Mouse (Mus musculus): ENCODE data around the gene Map3k9.

Gene Map3k9

GRCm38 (mm10) chr12:81787262-81787661 lies 6.3 kb upstream of the Map3k9 start:
- no peak for DNase-seq (ENCODE audit: low read depth, low spot score)

DNA sequence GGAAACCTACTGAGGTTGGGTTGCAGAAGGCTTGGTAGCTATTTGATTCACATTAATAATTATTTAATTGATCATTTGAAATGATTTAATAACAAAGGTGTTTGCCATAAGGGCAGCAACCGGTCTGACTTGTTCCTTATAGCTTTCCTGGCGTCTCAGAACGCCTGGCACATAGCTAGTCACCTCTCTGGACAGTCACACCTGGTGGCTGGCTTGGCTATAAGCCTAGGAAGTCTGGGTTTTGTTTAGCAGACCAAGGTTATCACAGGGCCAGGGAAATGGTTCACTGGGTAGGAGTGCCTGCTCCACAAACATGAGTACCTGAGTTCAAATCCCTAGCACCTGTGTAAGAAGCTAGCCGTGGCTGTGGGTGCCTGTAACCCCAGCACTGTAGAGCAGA lies 2.3 kb upstream of the Map3k9 start:
- DNase-seq (ENCODE audit: low read depth, low spot score): no peak

DNA sequence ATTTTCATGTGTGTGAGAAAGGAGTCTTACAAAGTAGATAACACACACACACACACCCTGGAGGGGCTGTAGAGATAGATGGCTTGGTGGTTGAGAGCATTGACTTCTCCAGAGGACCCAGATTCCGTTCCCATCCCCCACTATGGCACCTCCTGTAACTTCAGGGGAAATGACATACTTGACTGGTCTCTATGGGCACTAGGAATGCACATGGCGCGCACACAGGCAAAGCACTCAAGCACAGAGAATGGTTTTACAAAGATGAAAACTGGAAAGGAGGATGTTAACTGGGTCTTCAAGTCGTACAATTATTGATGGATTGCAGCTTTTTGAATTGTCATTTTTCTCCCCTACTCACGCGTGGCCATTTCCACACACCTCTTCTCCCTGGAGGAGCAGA lies 1.6 kb upstream of the Map3k9 start:
- no peak for DNase-seq (ENCODE audit: low read depth, low spot score)

DNA sequence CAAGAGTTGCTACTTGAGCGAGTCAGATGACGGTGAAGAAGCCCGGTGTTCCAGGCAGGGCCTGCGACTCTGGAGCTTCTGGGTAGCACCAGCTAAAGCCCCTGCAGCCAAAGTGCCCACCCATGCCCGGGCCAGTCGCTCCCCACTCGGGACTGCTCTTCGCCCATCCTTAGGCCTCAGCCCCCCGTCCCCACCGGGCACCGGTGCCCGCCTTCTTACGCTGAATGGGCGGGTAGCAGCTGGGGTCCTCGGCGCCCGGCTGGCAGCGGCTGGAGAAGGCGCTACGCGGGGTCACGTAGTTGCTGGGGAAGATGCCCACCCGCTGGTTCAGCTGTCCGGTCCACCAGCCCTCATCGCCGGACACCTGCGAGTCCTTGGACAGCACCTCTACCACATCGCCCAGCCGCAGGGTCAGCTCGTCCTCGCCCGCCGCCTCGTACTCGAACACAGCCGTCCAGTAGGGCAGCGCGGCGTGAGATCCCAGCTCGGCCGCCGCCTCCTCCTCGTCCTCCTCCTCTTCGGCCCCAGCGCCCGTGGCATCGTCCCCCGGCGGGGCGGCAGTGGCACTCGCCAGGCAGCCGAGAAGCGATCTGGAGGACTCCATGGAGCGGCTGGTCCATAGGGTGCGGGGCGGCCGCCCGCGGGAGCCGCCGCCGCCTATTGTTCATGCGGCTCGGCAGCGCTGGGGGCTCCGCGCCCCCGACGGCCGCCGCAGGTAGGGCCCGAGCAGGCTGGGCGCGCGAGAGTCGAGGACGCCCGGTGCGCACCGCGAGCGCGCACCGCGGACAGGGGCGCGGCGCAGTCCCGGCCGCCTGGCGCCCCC lies 493 bp downstream of the Map3k9 start:
- peak; percentile 34 for DNase-seq (ENCODE audit: low read depth, low spot score)

- DNase-seq (ENCODE audit: low read depth, low spot score): peak; percentile 45
Measured at GRCm38 (mm10) chr12:81779831-81780230, 1.1 kb downstream of the Map3k9 start.

DNA sequence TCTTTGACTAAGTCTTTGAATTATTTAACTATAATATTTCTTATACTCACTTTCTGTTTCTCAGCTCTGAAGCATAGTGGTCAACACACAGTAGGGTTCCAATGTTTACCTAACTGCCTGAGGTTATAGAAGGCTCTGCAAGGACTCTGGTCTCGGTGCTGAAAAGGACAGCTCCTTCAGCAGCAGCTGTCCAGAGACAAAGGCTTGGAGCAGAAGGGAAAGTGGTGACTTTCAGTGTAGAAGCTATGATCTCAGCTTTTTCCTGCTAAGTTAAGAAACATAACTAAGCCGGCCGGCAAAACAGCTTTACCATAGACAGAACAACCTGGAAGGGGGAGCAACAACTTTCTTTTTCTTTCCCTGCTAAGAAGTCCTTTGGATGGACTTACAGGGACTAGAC lies 4.8 kb downstream of the Map3k9 start:
- no peak for DNase-seq (ENCODE audit: low read depth, low spot score)

DNA sequence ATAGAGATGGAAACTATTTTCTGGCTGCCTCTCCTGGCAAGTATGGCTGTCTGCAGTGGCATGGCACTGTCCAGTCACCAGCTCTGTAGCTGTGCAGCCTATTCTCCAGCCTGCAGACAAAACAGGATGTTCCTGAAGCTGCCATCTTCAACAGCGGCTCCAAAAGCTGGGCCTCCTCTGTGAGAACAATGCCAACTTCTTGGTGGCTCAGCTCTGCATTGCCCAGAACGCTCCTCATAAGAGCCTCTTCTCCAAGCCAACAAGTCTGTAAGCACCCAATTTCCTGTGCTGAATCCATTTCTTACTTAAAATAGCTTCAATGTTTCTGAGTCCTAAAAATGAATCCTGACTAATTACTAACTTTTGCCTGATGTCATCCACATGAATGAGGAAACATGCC lies 5.3 kb downstream of the Map3k9 start:
- peak; percentile 69 for DNase-seq (ENCODE audit: low read depth, low spot score)

GRCm38 (mm10) chr12:81774186-81774585 lies 6.8 kb downstream of the Map3k9 start:
- no peak for DNase-seq (ENCODE audit: low read depth, low spot score)

GRCm38 (mm10) chr12:81769458-81769857 lies 11.5 kb downstream of the Map3k9 start:
- peak; percentile 34 for DNase-seq (ENCODE audit: low read depth, low spot score)

- no peak for DNase-seq (ENCODE audit: low read depth, low spot score)
Measured at GRCm38 (mm10) chr12:81765386-81765785, 15.6 kb downstream of the Map3k9 start.

DNA sequence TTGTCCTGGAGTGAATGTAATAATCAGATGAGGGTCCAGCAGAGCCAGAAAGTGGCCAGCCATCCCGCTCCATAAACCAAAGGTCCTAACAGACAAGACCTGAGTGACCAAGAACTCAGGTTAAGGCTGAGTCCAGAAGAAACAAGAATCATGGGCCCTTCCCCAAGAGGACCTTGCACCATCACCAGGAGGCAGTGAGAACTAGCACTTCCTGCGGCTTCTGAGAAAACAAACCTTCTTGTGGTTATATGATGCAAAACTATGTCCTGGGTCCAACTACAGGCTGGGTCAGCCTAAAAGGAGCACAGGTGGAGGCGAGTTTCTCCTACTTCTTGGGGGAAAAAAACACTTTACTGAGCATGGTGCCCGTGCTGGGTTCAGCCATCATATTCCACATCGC lies 16.6 kb downstream of the Map3k9 start:
- DNase-seq (ENCODE audit: low read depth, low spot score): no peak

GRCm38 (mm10) chr12:81754651-81755050 lies 26.3 kb downstream of the Map3k9 start:
- peak; percentile 77 for DNase-seq (ENCODE audit: low read depth, low spot score)

DNA sequence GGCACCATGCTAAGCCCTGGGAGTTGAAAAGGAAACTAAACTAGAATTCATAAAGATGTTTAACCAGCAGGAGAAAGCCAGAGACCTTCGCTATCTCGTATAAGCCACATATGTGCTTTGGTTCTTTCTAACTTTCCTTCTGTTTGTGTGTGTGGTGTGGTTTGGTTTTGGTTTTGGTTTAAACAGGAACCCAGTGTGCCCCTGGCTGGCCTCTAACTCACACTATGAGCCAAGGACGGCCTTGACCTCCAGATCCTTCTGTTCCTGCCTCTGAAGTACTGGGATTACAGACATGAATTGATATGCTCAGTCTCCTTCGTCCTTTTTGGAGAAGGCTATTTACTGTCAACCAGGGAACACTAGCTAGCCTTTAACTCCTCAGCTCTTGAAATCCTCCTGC lies 29.9 kb downstream of the Map3k9 start:
- DNase-seq (ENCODE audit: low read depth, low spot score): peak; percentile 25

DNA sequence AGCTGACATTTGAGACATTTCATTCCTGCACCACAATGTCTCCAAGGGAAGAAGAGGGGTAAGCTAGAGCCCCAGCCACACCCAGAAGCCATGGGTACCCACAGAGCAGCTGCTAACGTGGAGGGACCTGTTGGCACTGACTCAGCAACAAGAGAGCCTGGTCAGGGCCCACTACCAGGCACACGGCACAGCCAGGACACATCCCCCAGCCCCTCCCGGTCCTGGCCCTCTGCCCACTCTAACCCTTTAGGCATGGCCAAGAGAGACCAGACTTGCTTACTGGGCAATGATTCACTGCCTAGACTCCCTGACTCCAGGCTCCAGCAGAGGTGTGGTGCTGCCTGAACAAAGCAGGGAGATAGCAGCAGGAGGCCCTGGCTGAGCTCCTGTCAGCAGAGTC lies 32.1 kb downstream of the Map3k9 start:
- DNase-seq (ENCODE audit: low read depth, low spot score): no peak

GRCm38 (mm10) chr12:81748021-81748576 lies 32.9 kb downstream of the Map3k9 start:
- DNase-seq (ENCODE audit: low read depth, low spot score): peak; percentile 60

DNA sequence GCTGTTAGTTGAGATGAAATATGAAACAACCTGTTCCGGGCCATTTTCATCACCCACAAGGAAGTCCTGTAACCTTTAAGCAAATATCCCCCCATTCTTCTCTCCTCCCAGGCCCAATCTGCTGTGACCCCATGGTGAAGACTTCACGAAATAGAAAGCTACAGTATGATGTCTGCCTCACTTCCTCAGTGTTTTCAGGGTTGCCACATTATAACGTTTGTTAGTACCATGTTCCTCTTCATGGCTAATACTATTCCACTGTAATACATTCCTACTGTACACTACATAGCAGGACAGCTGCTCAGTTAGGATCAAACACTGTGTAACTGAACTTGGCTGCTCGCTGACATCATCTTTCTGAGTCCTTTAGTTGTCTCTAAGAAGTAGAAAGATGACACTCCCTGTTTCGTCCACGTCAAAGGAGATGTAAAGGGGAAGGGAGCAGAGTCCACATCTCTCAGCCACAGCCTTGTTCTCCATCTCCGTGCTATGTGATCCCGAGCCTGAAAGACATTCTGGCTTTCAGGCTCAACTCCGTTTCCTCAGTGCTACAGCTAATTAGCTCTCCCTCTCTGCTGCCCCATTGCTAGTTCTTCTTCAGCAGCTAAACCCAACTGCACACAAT lies 34.5 kb downstream of the Map3k9 start:
- no peak for DNase-seq (ENCODE audit: low read depth, low spot score)

- DNase-seq (ENCODE audit: low read depth, low spot score): peak; percentile 78
Measured at GRCm38 (mm10) chr12:81735246-81736070, 45.5 kb downstream of the Map3k9 start.

- peak; percentile 34 for DNase-seq (ENCODE audit: low read depth, low spot score)
Measured at GRCm38 (mm10) chr12:81726246-81726822, 54.6 kb downstream of the Map3k9 start.

GRCm38 (mm10) chr12:81724776-81725175 lies 56.2 kb downstream of the Map3k9 start:
- DNase-seq (ENCODE audit: low read depth, low spot score): peak; percentile 19

DNA sequence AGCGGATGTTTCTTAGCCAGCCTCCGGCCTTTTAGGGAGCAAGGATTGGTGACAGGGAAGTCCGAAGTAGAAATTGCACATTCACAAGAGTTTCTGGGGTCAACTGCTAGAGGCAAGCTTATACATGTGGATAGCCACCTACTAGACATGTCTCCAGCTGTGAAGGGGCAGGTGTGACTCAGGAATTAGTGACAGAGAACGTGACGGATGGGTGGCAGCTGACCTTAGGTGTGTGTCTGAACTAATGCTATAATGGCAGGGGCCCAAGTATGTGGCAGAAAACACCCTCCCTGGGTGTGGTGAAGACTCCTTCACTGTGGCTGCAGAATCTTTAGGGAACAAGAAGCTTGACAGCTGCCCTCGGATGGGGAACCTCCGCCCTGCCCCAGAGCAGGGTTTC lies 57.6 kb downstream of the Map3k9 start:
- DNase-seq (ENCODE audit: low read depth, low spot score): no peak

- DNase-seq (ENCODE audit: low read depth, low spot score): peak; percentile 20
Measured at GRCm38 (mm10) chr12:81719715-81720114, 61.3 kb downstream of the Map3k9 start.

DNA sequence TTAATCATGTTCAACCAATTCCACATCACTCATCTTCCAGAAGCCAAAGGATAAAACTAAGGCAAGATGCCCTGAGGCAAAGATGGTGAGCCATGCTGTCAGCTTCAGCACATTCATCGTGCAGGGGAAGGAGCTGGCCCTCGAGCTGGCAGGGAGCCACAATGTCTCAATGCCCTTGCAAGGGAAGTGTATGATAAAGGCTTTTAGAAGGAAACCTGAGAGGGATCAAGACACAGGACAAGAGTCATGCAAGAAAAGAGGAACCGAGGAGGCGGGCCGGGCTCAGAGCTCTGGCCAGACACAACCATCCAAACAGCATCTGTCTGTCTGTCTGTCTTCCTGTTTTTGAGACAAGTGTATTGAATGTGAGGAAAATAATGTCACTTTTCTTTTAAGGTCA lies 61.8 kb downstream of the Map3k9 start:
- peak; percentile 66 for DNase-seq (ENCODE audit: low read depth, low spot score)
